In the genomic region with DNA sequence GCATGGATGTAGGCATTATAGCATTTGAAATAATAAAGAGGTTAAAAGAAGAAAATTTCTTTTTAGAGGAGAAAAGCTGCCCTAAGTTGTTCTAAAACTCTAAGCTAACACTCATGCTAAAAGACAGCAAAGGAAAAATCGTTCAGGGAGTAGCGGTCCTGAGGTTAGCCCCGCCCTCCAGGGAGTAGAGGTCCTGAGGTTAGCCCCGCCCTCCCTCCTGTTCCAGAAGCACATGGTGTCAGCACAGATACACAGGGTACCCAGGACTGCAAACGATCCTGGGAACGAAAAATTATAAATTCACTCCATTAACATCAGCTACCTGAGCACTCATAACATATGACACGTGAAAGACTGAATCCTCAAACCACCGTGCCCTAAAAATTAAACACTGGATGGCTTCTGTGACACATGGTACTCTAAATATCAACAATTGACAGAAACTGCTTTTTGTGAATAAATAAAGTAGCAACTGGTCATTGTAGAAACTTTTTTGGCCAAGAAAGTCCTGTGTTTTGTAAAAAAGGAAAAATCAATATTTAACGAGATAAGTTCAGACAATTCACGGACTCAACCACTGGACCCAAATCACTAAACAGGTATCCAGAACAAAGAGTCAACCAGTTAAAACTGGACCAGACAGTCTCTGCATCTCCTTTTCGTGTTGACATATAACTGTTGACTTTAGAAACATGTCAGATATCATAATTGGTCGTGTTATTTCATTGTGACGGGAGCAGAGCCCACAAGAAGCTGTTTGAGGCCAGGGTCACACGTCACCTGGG, we compare ENCODE assay signal across 10 mouse cellular contexts.
"Had no signal": no experiment of that assay in that cellular context is flagged by ENCODE, and none has a peak within 500 bp of the region (broad histone marks: within the 10 kb centered on the region; RNA-seq: fewer than 3 reads in every experiment).

No protein-coding gene starts in this region.

- ATAC-seq: midbrain, embryonic 13.5 days had no signal

- H3K4me2 ChIP-seq: limb, embryonic 12.5 days; liver, embryonic 11.5 days; lung, embryonic 15.5 days; midbrain, embryonic 13.5 days; neural tube, embryonic 12.5 days had no signal

- H3K4me3 ChIP-seq: limb, embryonic 12.5 days; lung, embryonic 15.5 days; midbrain, embryonic 13.5 days; neural tube, embryonic 12.5 days had no signal

- DNase-seq: kidney, postnatal 25 days; lung, postnatal 14 days; spleen, adult 18-20 months; thymus, adult 2 months; thymus, postnatal 36 days had no signal

- H3K9ac ChIP-seq: limb, embryonic 12.5 days; lung, embryonic 15.5 days; midbrain, embryonic 13.5 days; neural tube, embryonic 12.5 days had no signal

- H3K9me3 ChIP-seq: limb, embryonic 12.5 days; lung, embryonic 15.5 days; midbrain, embryonic 13.5 days; neural tube, embryonic 12.5 days had no signal

- H3K27ac ChIP-seq: limb, embryonic 12.5 days; lung, embryonic 15.5 days; midbrain, embryonic 13.5 days; neural tube, embryonic 12.5 days had no signal

- H3K4me1 ChIP-seq: limb, embryonic 12.5 days; lung, embryonic 15.5 days; midbrain, embryonic 13.5 days; neural tube, embryonic 12.5 days had no signal

- H3K27me3 ChIP-seq: limb, embryonic 12.5 days; lung, embryonic 15.5 days; midbrain, embryonic 13.5 days; neural tube, embryonic 12.5 days had no signal
